Mouse (Mus musculus) MEL (cell line): ENCODE results near the gene Tomm40.

Experiments used
- BHLHE40 ChIP-seq: IDR thresholded peaks from 2 replicates; pipeline ENCODE4 v1.6.1; 2012; ENCODE audit warnings: low read depth, mild to moderate bottlenecking, inconsistent platforms, low read length, improper control_type of control experiment, borderline replicate concordance
- CHD1 ChIP-seq: IDR thresholded peaks from 2 replicates; pipeline ENCODE4 v1.6.1; 2012; ENCODE audit warnings: low read depth, mild to moderate bottlenecking, inconsistent platforms, low read length, improper control_type of control experiment
- CTCF ChIP-seq, 3 experiments: IDR thresholded peaks in 2 of 3; conservative IDR thresholded peaks in 1 of 3; 2 replicates each; pipeline ENCODE4 v1.5.1; 2011 to 2012; ENCODE audit warnings: low read length in 3 of 3, low read depth in 2 of 3, mild to moderate bottlenecking in 2 of 3, improper control_type of control experiment in 1 of 3, inconsistent platforms in 1 of 3, mixed read lengths in 1 of 3, moderate library complexity in 1 of 3; ENCODE audit not compliant: control insufficient read depth in 1 of 3, insufficient read depth in 1 of 3, poor library complexity in 1 of 3, severe bottlenecking in 1 of 3
- GABPA ChIP-seq: IDR thresholded peaks from 2 replicates; pipeline ENCODE4 v1.6.1; 2012; ENCODE audit warnings: low read depth, mild to moderate bottlenecking, inconsistent platforms, low read length, improper control_type of control experiment, moderate library complexity
- POLR2A ChIP-seq, 2 experiments: IDR thresholded peaks; 2 replicates each; pipeline ENCODE4 v1.6.1; 2011 to 2012; ENCODE audit warnings: low read length in 2 of 2, mild to moderate bottlenecking in 2 of 2, control low read depth in 1 of 2, improper control_type of control experiment in 1 of 2, low read depth in 1 of 2, moderate library complexity in 1 of 2; ENCODE audit not compliant: control insufficient read depth in 1 of 2, insufficient read depth in 1 of 2, poor library complexity in 1 of 2
- RCOR1 ChIP-seq: IDR thresholded peaks from 2 replicates; pipeline ENCODE4 v1.6.1; 2012; ENCODE audit warnings: low read depth, mild to moderate bottlenecking, inconsistent platforms, low read length, improper control_type of control experiment
- TAL1 ChIP-seq: IDR thresholded peaks from 2 replicates; pipeline ENCODE4 v1.6.1; 2012; ENCODE audit warnings: mild to moderate bottlenecking, inconsistent platforms, low read length, moderate library complexity, mixed read lengths
- USF1 ChIP-seq: IDR thresholded peaks from 2 replicates; pipeline ENCODE4 v1.6.1; 2014; ENCODE audit warnings: low read depth, mild to moderate bottlenecking, inconsistent platforms, low read length, improper control_type of control experiment, moderate library complexity

DNA sequence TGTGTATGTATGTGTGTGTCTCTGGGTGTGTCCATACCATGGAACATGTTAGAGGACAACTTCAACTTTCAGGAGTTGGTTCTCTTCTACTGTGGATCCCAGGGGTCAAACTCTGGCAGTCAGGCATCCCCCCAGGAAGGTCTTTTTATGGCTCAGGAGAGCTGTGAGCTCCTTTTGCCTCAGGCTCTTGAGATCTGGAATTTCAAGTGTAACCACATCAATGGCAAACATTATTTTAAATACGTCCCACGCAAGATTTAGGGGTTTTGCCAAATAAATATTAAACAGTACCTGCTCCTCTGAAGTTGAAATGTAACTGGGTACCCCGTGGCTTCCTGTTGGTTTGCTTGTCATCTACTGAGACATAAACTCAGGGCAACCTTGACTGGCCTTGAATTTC is 32.3 kb downstream of the Tomm40 start:
- TF ChIP-seq BHLHE40 (no peak), CHD1 (no peak), USF1 (no peak), RCOR1 (no peak), TAL1 (no peak), CTCF (IDR thresholded peaks at IDR 0.05 in 2 of 3, conservative IDR thresholded peaks at IDR 0.05 in 1 of 3; ENCODE audit: control insufficient read depth in 1 of 3, insufficient read depth in 1 of 3, low read depth in 2 of 3, low read length in 3 of 3, poor library complexity in 1 of 3, severe bottlenecking in 1 of 3) (no peak), POLR2A (IDR thresholded peaks at IDR 0.05; ENCODE audit: control insufficient read depth in 1 of 2, insufficient read depth in 1 of 2, low read depth in 1 of 2, low read length in 2 of 2, poor library complexity in 1 of 2) (no peak), GABPA (no peak)
